9 mouse cellular contexts compared by ENCODE assay signal in the genomic region with DNA sequence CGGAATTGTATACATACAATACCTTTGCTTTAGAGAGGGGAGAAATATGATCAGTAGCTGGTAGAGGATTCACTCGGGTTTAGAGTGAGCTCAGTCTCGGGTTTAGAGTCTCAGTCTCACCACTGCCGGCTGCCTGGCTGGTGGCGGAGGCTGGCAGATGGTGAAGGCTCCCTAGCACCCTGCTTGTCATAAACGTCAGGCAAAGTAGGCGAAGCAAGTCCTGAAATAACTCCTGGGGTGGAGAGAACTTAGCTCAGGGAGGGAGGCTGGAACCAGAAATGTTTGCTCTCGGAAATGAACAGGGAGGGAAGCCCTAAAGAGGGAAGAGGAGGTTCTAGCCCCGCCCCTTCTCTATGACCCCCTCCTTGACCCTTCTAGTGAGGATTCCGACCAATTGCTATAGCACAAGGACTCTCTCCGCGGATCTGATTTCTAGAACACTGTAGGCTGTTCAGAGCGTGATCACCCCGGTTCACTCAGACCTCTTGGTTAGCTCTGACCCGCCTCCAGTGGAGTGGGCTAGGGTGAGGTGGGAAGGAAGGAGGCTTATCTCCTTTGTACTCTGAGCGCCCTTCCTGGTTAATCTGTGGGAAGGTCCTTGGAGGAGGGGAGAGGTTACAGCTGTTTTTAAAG. TPM values are rescaled to one million over a fixed set of nuclear protein-coding genes. Genes with fewer than 3 reads are reported as not detected.
DNase-seq lines count a peak whose midpoint lies in the region; ATAC-seq and TF ChIP-seq lines count a peak whose summit lies in the region.
"Had no signal": no experiment of that assay in that cellular context is flagged by ENCODE, and none has a peak within 500 bp of the region (broad histone marks: within the 10 kb centered on the region; RNA-seq: fewer than 3 reads in every experiment).

No protein-coding gene starts in this region.

- ATAC-seq in embryonic facial prominence, embryonic 14.5 days (ENCODE audit: low read depth), result 0 out of 2 replicates have a peak, but pooled peaks have one; percentile 37
- ATAC-seq in liver, embryonic 12.5 days, result no peak
- ATAC-seq: Patski had no signal

- H3K4me1 ChIP-seq in embryonic facial prominence, embryonic 14.5 days (ENCODE audit: control insufficient read depth, insufficient read depth, low read length), result peaks cover 7% of the 10 kb centered on the region; the same call in 1 of the 2 replicates
- peaks cover 51% of the 10 kb centered on the region for H3K4me1 ChIP-seq in liver, embryonic 12.5 days

- H3K9me3 ChIP-seq in embryonic facial prominence, embryonic 14.5 days (ENCODE audit: control insufficient read depth, low read length), result no peaks in the 10 kb centered on the region
- H3K9me3 ChIP-seq in liver, embryonic 12.5 days (replicated peaks), result no peaks in the 10 kb centered on the region

- H3K27ac ChIP-seq in layer of hippocampus, adult 2 months, result peak overlapping the region; percentile 78
- no peak overlapping the region for H3K27ac ChIP-seq in embryonic facial prominence, embryonic 14.5 days (replicated peaks; ENCODE audit: low read depth, low read length)
- H3K27ac ChIP-seq in liver, embryonic 12.5 days, result peak overlapping the region; percentile 25

- DNase-seq in layer of hippocampus, adult 2 months (ENCODE audit: low spot score in 2 of 2), result peak; percentile 70 to 77
- DNase-seq in layer of hippocampus, postnatal 25 days (ENCODE audit: extremely low spot score in 1 of 2, low spot score in 1 of 2), result no peak
- DNase-seq in embryonic facial prominence, embryonic 14.5 days (ENCODE audit: low spot score), result no peak
- DNase-seq in heart, postnatal 36 days, result peak; percentile 44 to 53
- DNase-seq in right cerebral cortex, postnatal 36 days (ENCODE audit: low spot score in 2 of 2), result peak; percentile 81 to 89
- no peak for DNase-seq in adipocyte (ENCODE audit: low spot score)
- DNase-seq in Muller cell, postnatal 12 days (ENCODE audit: inconsistent ontology term), result no peak

- H3K36me3 ChIP-seq in embryonic facial prominence, embryonic 14.5 days (ENCODE audit: control insufficient read depth, insufficient read depth, low read length), result no peaks in the 10 kb centered on the region
- no peaks in the 10 kb centered on the region for H3K36me3 ChIP-seq in liver, embryonic 12.5 days

- no peak for TF ChIP-seq CTCF in layer of hippocampus, adult 2 months (conservative IDR thresholded peaks at IDR 0.05)

- WGBS in embryonic facial prominence, embryonic 14.5 days, result 20% methylated on average over 16 of the region's 16 CpGs
- WGBS in liver, embryonic 12.5 days (ENCODE audit: insufficient replicate concordance), result 17% methylated on average over 16 of the region's 16 CpGs

- H3K27me3 ChIP-seq in embryonic facial prominence, embryonic 14.5 days (replicated peaks; ENCODE audit: control insufficient read depth, insufficient read depth, low read length), result no peaks in the 10 kb centered on the region
- H3K27me3 ChIP-seq in liver, embryonic 12.5 days (replicated peaks), result no peaks in the 10 kb centered on the region
- H3K27me3 ChIP-seq: Patski had no signal

- no peak overlapping the region; the same call in 1 of the 2 replicates for H3K4me3 ChIP-seq in layer of hippocampus, adult 2 months
- no peak overlapping the region for H3K4me3 ChIP-seq in embryonic facial prominence, embryonic 14.5 days (ENCODE audit: low read depth, low read length)
- no peak overlapping the region for H3K4me3 ChIP-seq in liver, embryonic 12.5 days

- intact Hi-C loops in heart, postnatal 36 days (cut with DNase I), result no loop called here

- H3K4me2 ChIP-seq in embryonic facial prominence, embryonic 14.5 days (ENCODE audit: low read depth, low read length), result no peak overlapping the region
- H3K4me2 ChIP-seq in liver, embryonic 12.5 days, result peak overlapping the region; percentile 48

- 0 out of 2 replicates have a peak overlapping the region, but pooled peaks have one; percentile 25 for H3K9ac ChIP-seq in embryonic facial prominence, embryonic 14.5 days (ENCODE audit: low read depth, low read length)
- peak overlapping the region; percentile 20; the same call in 1 of the 2 replicates for H3K9ac ChIP-seq in liver, embryonic 12.5 days

RNA-seq across cellular contexts. Expression of a gene that starts 7.8 kb away (rescaled TPM):
- total RNA-seq in layer of hippocampus, adult 2 months (2021), result 10 to 100 TPM; 10.6 to 16.0 TPM
- 10 to 100 TPM; 10.4 to 11.9 TPM for total RNA-seq in layer of hippocampus, postnatal 25 days (2021)
- 4.2 and 4.7 TPM in 2 replicates for polyA plus RNA-seq in embryonic facial prominence, embryonic 14.5 days (2014; fragmentation: Nextera tagmentation; extraction: Ambion mirVana)
- total RNA-seq in heart, postnatal 36 days (2021), result 10 to 100 TPM; 23.4 to 23.5 TPM
- polyA plus RNA-seq in liver, embryonic 12.5 days (2016; fragmentation: Nextera tagmentation; extraction: Ambion mirVana), result 1.0 and 1.3 TPM in 2 replicates

RNA-seq across cellular contexts. Expression of a gene that starts 46.1 kb away (rescaled TPM):
- 1 to 10 TPM; 8.4 to 10.0 TPM for total RNA-seq in layer of hippocampus, adult 2 months (2021)
- 1 to 10 TPM; 8.1 to 8.2 TPM for total RNA-seq in layer of hippocampus, postnatal 25 days (2021)
- 34.9 and 39.4 TPM in 2 replicates for polyA plus RNA-seq in embryonic facial prominence, embryonic 14.5 days (2014; fragmentation: Nextera tagmentation; extraction: Ambion mirVana)
- total RNA-seq in heart, postnatal 36 days (2021), result 10 to 100 TPM; 41.6 to 47.3 TPM
- polyA plus RNA-seq in liver, embryonic 12.5 days (2016; fragmentation: Nextera tagmentation; extraction: Ambion mirVana), result 11.8 and 12.4 TPM in 2 replicates

RNA-seq across cellular contexts. Expression of a gene that starts 59.6 kb away (rescaled TPM):
- total RNA-seq in layer of hippocampus, adult 2 months (2021), result 10 to 100 TPM; 33.2 to 38.4 TPM
- total RNA-seq in layer of hippocampus, postnatal 25 days (2021), result 10 to 100 TPM; 34.3 to 37.2 TPM
- 28.1 and 31.5 TPM in 2 replicates for polyA plus RNA-seq in embryonic facial prominence, embryonic 14.5 days (2014; fragmentation: Nextera tagmentation; extraction: Ambion mirVana)
- 10 to 100 TPM; 15.7 to 16.1 TPM for total RNA-seq in heart, postnatal 36 days (2021)
- polyA plus RNA-seq in liver, embryonic 12.5 days (2016; fragmentation: Nextera tagmentation; extraction: Ambion mirVana), result 25.6 and 26.3 TPM in 2 replicates

Comparison
In these comparisons a context has a peak if more than half of its experiments do, and no peak if none do; other contexts are left out.
1. DNase-seq: peak in layer of hippocampus, adult 2 months (2 of 2), heart, postnatal 36 days (2 of 2) and right cerebral cortex, postnatal 36 days (2 of 2); none in layer of hippocampus, postnatal 25 days (0 of 2), embryonic facial prominence, embryonic 14.5 days (single experiment), adipocyte (single experiment) and Muller cell, postnatal 12 days (single experiment).